Mouse (Mus musculus): ENCODE measurements around the gene Tnfrsf21. TPM values are rescaled to one million over a fixed set of nuclear protein-coding genes. Genes with fewer than 3 reads are reported as not detected.

The Tnfrsf21 gene
- polyA plus RNA-seq, 1 experiment, result 26.3 TPM

DNA sequence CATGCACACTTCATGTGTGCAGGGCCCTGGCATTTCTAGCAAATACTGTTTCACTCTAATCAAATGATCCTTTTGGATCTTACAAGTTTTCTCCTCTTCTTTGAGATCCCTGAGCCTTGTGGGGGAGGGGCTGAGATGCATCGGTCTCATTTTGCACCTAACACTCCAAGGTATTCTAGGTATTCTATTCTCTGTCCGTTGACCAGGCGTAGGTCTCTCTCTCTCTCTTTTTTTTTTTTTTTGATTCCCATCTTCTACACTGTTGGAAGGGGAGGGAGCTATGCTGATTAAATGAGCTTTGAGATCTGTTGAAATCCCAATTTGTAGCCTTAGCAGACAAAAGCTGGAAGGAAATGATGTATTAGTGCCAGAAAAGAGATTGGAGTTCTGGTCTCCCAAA lies 8.2 kb downstream of the Tnfrsf21 start:
- no peaks in the 10 kb centered on the region for H3K27me3 ChIP-seq (ENCODE audit: control insufficient read depth, insufficient read depth, low read length)
- no peak for DNase-seq (ENCODE audit: low read depth in 1 of 2, low spot score in 2 of 2)
- 92% methylated on average over 3 of the region's 3 CpGs for WGBS
- TF ChIP-seq CTCF (IDR thresholded peaks at IDR 0.05; ENCODE audit: extremely low read depth, insufficient read depth, insufficient read length, insufficient replicate concordance), result no peak
- TF ChIP-seq POLR2A (IDR thresholded peaks at IDR 0.05; ENCODE audit: low read depth, low read length), result no peak
- H3K4me3 ChIP-seq (ENCODE audit: extremely low read depth, insufficient read depth, insufficient read length), result no peak overlapping the region
- no peak overlapping the region for H3K27ac ChIP-seq (ENCODE audit: insufficient read depth, low read length)
- H3K4me1 ChIP-seq (ENCODE audit: control insufficient read depth, insufficient read depth, insufficient read length), result no peaks in the 10 kb centered on the region
- H3K36me3 ChIP-seq (ENCODE audit: control insufficient read depth, insufficient read depth, low read length), result no peaks in the 10 kb centered on the region

DNA sequence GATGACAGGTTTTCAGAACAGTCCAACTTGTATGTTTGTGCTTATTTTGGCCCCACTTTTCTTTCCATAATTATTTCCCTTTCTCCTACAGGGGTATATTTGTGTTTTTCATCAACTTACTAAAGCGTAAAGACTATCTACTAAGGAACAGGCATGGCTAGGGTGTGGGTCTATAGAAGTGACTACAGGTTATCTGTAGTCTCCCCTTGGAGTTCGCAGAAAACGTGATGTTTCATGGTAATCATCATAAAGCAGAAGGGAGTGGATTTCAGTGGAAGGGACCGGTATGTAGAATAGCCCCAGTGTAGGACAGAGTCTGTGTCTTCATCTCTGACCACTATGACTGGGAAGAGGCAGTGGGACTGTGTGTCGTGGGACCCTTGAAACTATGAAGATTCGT lies 8.7 kb downstream of the Tnfrsf21 start:
- WGBS, result 87% methylated on average over 6 of the region's 6 CpGs
- no peaks in the 10 kb centered on the region for H3K4me1 ChIP-seq (ENCODE audit: control insufficient read depth, insufficient read depth, insufficient read length)
- DNase-seq (ENCODE audit: low read depth in 1 of 2, low spot score in 2 of 2), result no peak

GRCm38 (mm10) chr17:43025819-43026593 lies 9.7 kb downstream of the Tnfrsf21 start:
- H3K4me3 ChIP-seq (ENCODE audit: extremely low read depth, insufficient read depth, insufficient read length), result no peak overlapping the region
- H3K4me1 ChIP-seq (ENCODE audit: control insufficient read depth, insufficient read depth, insufficient read length), result no peaks in the 10 kb centered on the region
- no peaks in the 10 kb centered on the region for H3K27me3 ChIP-seq (ENCODE audit: control insufficient read depth, insufficient read depth, low read length)
- H3K27ac ChIP-seq (ENCODE audit: insufficient read depth, low read length), result no peak overlapping the region
- TF ChIP-seq CTCF (IDR thresholded peaks at IDR 0.05; ENCODE audit: extremely low read depth, insufficient read depth, insufficient read length, insufficient replicate concordance), result no peak
- TF ChIP-seq POLR2A (IDR thresholded peaks at IDR 0.05; ENCODE audit: low read depth, low read length), result no peak
- no peak for DNase-seq (ENCODE audit: low read depth in 1 of 2, low spot score in 2 of 2)
- H3K36me3 ChIP-seq (ENCODE audit: control insufficient read depth, insufficient read depth, low read length), result no peaks in the 10 kb centered on the region
- 93% methylated on average over 22 of the region's 22 CpGs for WGBS

More for the DNA sequence above, 8.7 kb downstream of the Tnfrsf21 start:
- no peaks in the 10 kb centered on the region for H3K27me3 ChIP-seq (ENCODE audit: control insufficient read depth, insufficient read depth, low read length)
- H3K4me3 ChIP-seq (ENCODE audit: extremely low read depth, insufficient read depth, insufficient read length), result no peak overlapping the region
- H3K36me3 ChIP-seq (ENCODE audit: control insufficient read depth, insufficient read depth, low read length), result no peaks in the 10 kb centered on the region
- no peak overlapping the region for H3K27ac ChIP-seq (ENCODE audit: insufficient read depth, low read length)
- no peak for TF ChIP-seq POLR2A (IDR thresholded peaks at IDR 0.05; ENCODE audit: low read depth, low read length)

DNA sequence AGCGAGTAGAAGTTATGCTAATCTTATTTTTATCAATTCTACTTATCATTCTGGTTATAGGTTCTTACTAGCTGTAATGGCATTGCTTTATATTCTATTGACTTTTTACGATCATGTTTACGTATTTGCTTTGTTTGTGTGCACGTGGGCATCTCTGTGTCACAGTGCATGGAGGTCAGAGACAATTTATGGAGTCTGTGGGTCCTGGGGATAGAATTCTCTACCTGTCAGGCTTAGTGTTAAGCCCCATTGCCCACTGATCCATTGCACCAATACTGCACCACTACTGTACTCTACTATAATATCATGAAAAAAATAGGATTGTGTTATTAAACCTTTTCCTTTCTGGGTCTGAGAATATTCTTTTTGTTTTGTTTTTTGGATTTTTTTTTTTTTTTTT lies 10.4 kb downstream of the Tnfrsf21 start:
- Histone ChIP-seq H3K4me1 (ENCODE audit: control insufficient read depth, insufficient read depth, insufficient read length) (peaks cover 5% of the 10 kb centered on the region; the same call in 1 of the 2 replicates), H3K27ac (ENCODE audit: insufficient read depth, low read length) (no peak overlapping the region), H3K27me3 (ENCODE audit: control insufficient read depth, insufficient read depth, low read length) (no peaks in the 10 kb centered on the region), H3K4me3 (ENCODE audit: extremely low read depth, insufficient read depth, insufficient read length) (no peak overlapping the region), H3K36me3 (ENCODE audit: control insufficient read depth, insufficient read depth, low read length) (no peaks in the 10 kb centered on the region)
- DNase-seq (ENCODE audit: low read depth in 1 of 2, low spot score in 2 of 2), result no peak
- WGBS, result 95% methylated on average over 4 of the region's 4 CpGs
- TF ChIP-seq POLR2A (IDR thresholded peaks at IDR 0.05; ENCODE audit: low read depth, low read length) (no peak), CTCF (IDR thresholded peaks at IDR 0.05; ENCODE audit: extremely low read depth, insufficient read depth, insufficient read length, insufficient replicate concordance) (no peak)

DNA sequence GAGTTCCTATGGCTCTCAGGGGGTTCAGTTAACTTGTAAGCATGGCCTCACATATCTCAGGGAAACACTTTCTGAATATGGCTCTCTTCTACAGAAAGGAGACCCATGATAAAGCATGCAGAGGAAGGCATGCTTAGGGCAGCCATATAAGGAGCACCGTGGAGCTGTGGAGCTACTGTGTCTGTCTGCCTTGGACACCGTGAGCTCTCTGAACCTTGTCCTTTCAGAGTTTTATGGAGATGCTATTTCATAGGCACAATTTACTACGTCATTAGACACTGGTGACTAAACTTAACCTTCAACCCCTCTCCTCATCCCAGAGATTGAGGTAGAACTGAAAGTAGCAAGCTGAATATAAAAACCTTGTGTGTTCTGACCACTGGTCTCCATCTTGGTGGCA lies 13.2 kb downstream of the Tnfrsf21 start:
- no peak for DNase-seq (ENCODE audit: low read depth in 1 of 2, low spot score in 2 of 2)
- no peak for TF ChIP-seq CTCF (IDR thresholded peaks at IDR 0.05; ENCODE audit: extremely low read depth, insufficient read depth, insufficient read length, insufficient replicate concordance)
- TF ChIP-seq POLR2A (IDR thresholded peaks at IDR 0.05; ENCODE audit: low read depth, low read length), result no peak
- Histone ChIP-seq H3K36me3 (ENCODE audit: control insufficient read depth, insufficient read depth, low read length) (no peaks in the 10 kb centered on the region), H3K4me1 (ENCODE audit: control insufficient read depth, insufficient read depth, insufficient read length) (peaks cover 5% of the 10 kb centered on the region; the same call in 1 of the 2 replicates), H3K27me3 (ENCODE audit: control insufficient read depth, insufficient read depth, low read length) (no peaks in the 10 kb centered on the region), H3K27ac (ENCODE audit: insufficient read depth, low read length) (no peak overlapping the region), H3K4me3 (ENCODE audit: extremely low read depth, insufficient read depth, insufficient read length) (no peak overlapping the region)
- WGBS, result 90% methylated on average over 3 of the region's 3 CpGs

GRCm38 (mm10) chr17:43030290-43030689 lies 13.9 kb downstream of the Tnfrsf21 start:
- TF ChIP-seq POLR2A (IDR thresholded peaks at IDR 0.05; ENCODE audit: low read depth, low read length), result no peak
- H3K36me3 ChIP-seq (ENCODE audit: control insufficient read depth, insufficient read depth, low read length), result no peaks in the 10 kb centered on the region
- DNase-seq (ENCODE audit: low read depth in 1 of 2, low spot score in 2 of 2), result no peak
- peaks cover 5% of the 10 kb centered on the region; the same call in 1 of the 2 replicates for H3K4me1 ChIP-seq (ENCODE audit: control insufficient read depth, insufficient read depth, insufficient read length)
- 83% methylated on average over 3 of the region's 3 CpGs for WGBS
- H3K27me3 ChIP-seq (ENCODE audit: control insufficient read depth, insufficient read depth, low read length), result no peaks in the 10 kb centered on the region
- no peak overlapping the region for H3K4me3 ChIP-seq (ENCODE audit: extremely low read depth, insufficient read depth, insufficient read length)
- no peak overlapping the region for H3K27ac ChIP-seq (ENCODE audit: insufficient read depth, low read length)

DNA sequence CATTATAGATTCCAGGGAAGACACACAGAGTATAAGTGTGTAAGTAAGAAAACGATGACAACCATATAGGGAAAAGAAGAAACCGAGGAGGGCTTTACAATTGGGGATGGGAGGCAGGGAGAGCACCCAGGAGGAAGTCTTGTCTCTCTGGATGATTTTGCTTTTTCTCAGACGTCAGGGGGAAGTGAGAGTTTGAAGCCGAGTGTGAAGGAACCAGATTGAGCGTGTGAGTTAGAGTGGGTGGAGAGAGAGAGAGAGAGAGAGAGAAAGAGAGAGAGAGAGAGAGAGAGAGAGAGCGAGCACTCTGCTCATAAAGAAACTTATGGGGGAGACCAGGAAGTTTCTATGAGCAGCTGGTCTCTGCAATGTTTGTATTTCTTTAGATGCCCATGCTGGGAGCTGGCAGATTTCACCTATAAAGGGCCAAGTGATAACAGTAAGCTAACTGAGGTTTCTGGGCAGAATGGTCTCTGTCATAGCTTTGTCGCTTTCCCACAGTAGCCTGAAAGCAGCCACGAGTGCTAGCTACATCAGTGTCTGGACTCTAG lies 16.2 kb downstream of the Tnfrsf21 start:
- TF ChIP-seq CTCF (IDR thresholded peaks at IDR 0.05; ENCODE audit: extremely low read depth, insufficient read depth, insufficient read length, insufficient replicate concordance) (no peak), POLR2A (IDR thresholded peaks at IDR 0.05; ENCODE audit: low read depth, low read length) (no peak)
- 27% methylated on average over 8 of the region's 8 CpGs for WGBS

More for the DNA sequence above, 16.2 kb downstream of the Tnfrsf21 start:
- H3K27me3 ChIP-seq (ENCODE audit: control insufficient read depth, insufficient read depth, low read length), result no peaks in the 10 kb centered on the region
- peak overlapping the region; percentile 72 for H3K27ac ChIP-seq (ENCODE audit: insufficient read depth, low read length)
- no peaks in the 10 kb centered on the region for H3K36me3 ChIP-seq (ENCODE audit: control insufficient read depth, insufficient read depth, low read length)
- H3K4me1 ChIP-seq (ENCODE audit: control insufficient read depth, insufficient read depth, insufficient read length), result peaks cover 5% of the 10 kb centered on the region; the same call in 1 of the 2 replicates
- no peak overlapping the region for H3K4me3 ChIP-seq (ENCODE audit: extremely low read depth, insufficient read depth, insufficient read length)
- DNase-seq (ENCODE audit: low read depth in 1 of 2, low spot score in 2 of 2), result peak; percentile 19 to 39
